Mouse (Mus musculus): ENCODE results near the gene Pnpla8.

DNA sequence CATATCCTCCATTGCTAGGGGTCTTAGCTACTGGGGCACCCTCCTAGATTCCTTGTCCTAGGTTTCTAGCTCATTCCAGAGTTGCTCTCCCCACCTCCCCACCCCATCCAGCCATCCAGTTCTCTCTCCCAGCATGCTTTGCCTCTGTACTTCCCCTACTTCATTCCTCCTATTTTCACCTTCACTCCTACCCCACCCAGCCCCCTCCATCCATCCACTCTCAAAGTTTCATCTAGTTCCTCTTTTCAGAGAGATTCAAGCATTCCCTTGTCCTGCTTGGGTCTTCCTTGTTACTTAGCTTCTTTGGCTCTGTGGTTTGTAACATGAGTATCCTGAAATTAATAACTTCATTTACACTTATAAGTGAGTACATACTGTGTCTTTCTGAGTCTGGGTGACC is 41.4 kb downstream of the Pnpla8 start:
- TF ChIP-seq CTCF (IDR thresholded peaks at IDR 0.05; ENCODE audit: control insufficient read depth, insufficient read depth, insufficient read length) (no peak), MAX (IDR thresholded peaks at IDR 0.05) (no peak), CEBPB (IDR thresholded peaks at IDR 0.05; ENCODE audit: low read depth) (no peak), USF1 (IDR thresholded peaks at IDR 0.05; ENCODE audit: low read depth) (no peak), MYOG (IDR thresholded peaks at IDR 0.05; ENCODE audit: control insufficient read depth, extremely low read depth, insufficient read length) (no peak), MYOD1 (IDR thresholded peaks at IDR 0.05; ENCODE audit: control insufficient read depth, insufficient read length, low read depth) (no peak), FOSL1 (IDR thresholded peaks at IDR 0.05; ENCODE audit: insufficient read depth, low read length, poor library complexity, severe bottlenecking) (no peak)
